Mouse (Mus musculus): ENCODE measurements at regions not wholly inside any gene's neighbourhood (a gene's known extent, or its start where the extent isn't known, plus 50 kb on each side); places are given as distances from the start of the nearest gene placed in this dataset.

DNA sequence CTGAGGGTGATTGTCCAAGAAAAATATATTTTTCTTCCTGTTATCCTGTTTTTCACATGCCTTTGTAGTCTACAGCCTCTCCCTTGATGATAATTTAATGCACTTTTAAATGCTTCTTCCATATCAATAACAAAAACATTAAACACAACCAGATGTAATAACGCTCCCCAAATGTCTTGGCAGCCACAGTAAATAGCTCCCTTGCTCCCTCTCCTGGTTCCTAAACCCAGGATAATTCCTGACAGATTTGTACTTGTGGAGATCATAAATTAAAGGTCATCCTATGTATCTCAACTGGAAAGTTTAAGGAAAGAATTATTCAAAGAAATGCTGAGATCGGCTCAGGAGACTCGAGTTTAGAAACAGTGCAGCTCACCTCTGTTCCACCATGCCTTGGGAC lies 306.6 kb downstream of the Arl4a start:
- DNase-seq (ENCODE audit: low read depth, low spot score): no peak

DNA sequence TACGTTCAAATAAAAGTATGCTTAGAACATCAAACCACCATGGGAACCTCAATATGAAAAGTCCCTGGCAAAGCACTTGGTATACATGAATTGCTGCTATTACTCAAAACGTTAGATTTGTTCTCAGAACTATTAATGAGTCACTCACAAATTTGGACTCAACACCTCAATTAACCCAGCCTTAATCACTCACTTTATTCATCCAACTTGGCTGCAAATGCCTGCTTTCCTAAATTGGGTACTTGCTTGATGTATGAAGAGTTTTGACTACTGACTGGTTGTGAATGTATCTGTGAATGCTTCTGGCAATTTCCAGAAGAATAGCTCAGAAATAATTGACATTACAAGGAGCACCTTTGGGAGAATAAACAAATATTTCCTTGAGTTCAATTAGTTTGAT lies 308.6 kb downstream of the Arl4a start:
- DNase-seq (ENCODE audit: low read depth, low spot score): no peak

DNA sequence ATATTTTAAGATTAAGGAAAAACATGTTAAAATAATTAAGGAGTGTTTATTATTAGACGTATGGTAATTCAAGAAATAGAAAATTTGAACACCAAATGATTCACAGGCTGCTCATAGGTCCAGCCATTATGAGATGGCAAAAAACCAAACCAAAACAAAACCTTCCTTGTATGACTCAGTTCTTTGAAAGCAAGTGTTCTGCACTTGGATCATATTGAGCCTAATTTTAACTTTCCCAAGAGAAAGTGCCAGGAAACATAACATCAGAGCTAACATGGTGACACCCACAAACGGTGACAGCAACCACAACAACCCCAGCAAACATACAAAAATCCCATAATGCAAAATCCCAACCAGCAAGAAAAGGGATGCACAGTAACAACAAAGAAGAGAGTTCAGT lies 313.7 kb downstream of the Arl4a start:
- DNase-seq (ENCODE audit: low read depth, low spot score): no peak

DNA sequence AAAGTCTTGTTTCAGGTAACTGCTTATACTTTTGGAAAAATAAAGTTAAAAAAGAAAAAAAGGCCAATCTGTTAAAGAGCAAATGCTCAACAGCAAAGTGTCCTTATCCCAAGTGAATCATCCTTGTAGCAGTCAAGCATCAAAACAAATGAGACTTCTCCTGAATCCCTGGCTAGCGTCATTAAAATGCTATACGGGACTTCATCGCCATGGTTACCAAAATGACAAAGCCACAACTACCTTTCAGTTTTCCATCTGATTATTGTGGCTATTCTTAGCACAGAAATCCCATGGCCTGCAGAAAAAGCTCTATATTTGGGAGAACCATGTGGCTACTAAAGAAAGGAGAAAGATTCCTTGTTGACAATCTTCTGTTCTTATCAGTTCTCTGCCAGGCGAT lies 322.7 kb downstream of the Arl4a start:
- DNase-seq (ENCODE audit: low read depth, low spot score): no peak

DNA sequence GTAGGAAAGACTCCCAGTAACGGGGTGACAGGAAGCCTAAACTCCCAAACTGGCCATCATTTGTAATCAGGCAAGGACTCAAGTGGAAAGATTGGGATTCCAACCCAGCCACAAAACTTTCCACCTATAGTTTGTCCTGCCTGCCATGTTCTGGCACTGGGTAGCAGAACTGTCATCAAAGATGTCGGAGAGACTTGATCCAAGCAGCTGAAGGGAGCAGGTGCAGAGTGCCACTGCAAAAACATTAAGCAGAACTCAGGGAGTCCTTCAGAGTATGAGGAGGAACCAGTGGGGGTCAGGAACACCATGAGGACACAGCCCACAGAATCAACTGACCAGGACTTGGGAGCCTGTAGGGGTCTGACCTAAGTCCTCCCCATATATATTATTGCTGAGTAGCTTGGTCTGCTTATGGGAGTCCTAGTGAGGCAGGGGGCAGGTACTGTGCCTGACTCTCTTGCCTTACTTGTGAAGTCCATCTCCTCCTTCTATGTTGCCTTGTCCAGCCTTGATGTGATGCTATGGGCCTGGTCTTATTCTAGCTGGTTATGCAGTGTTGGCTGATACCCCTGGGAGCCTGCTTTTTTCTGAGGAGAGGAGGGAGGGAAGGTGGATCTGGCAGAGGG lies 323.5 kb downstream of the Arl4a start:
- DNase-seq (ENCODE audit: low read depth, low spot score): no peak

DNA sequence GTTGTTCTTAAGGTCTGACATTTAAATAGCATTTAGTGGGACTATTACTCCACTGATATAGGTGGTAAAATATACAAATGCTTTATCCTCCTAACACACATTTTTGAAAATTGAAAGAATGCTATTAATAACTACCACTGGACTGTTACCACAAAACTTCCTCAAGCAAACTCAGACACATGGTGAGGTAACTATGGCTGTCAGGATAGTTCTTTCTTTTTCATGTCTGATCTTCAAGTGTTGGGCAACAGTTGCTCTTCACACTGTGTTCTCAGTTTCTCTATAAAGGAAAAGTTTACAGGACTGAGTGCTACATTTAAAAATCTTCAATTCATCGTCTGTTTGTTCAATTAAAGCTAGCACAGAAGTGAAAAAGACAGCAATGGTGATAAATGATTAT lies 326.0 kb downstream of the Arl4a start:
- no peak for DNase-seq (ENCODE audit: low read depth, low spot score)

DNA sequence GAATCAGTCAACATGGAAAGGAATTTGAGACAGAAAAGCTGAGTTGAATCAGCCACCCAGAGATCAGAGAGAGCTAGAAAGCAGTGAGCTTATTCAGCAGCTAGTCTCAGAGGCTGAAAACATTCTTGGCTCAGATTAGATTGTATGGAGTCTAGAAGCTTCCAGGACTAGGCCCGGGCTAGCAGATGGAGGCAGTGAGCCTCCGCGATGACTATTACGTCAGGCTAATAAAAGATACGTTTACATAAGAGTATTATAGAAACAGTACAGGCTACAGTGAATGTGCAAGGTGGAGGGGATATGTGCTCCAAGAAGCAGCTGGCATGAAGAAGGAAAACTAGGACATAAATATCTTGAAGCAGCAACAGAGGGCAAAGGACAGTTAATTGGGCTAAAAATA lies 328.0 kb downstream of the Arl4a start:
- DNase-seq (ENCODE audit: low read depth, low spot score): no peak

DNA sequence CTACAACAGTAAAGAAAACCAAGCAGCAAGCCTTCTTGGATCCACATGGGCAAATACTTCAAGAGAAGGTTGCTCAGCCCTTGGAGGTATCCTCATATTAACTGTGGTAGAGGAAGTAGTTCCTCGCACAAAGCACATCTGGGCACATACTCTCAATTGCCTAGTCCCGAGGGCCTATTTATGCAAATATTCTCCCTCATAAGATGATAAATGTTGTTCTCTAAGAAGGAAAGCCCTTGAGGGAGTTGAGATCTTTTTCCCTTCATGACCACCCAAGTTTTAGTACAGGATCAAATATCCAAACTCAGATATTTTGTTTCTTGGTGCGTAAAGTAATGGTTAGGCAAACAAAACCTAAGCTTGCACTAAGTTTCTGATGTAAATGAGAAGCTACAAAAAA lies 340.6 kb downstream of the Arl4a start:
- DNase-seq (ENCODE audit: low read depth, low spot score): peak; percentile 72

DNA sequence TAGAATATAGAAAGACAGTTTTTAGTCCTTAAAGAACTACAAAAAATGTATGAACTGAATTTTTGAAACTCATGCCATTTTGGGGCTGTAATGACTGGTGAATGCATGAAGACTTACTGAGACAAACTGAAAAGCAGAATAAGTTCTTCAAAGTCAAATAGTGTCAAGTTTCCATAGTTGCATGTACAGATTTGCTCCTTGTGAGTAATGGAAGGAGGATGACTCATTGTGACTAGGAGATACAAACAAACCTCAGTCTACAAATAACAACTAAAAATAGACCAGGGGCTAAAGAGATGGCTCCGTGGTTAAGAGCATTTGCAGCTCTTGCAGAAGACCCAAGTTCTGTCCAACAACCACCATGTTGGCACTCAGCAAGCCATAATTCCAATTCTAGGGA lies 342.5 kb downstream of the Arl4a start:
- DNase-seq (ENCODE audit: low read depth, low spot score): peak; percentile 8

DNA sequence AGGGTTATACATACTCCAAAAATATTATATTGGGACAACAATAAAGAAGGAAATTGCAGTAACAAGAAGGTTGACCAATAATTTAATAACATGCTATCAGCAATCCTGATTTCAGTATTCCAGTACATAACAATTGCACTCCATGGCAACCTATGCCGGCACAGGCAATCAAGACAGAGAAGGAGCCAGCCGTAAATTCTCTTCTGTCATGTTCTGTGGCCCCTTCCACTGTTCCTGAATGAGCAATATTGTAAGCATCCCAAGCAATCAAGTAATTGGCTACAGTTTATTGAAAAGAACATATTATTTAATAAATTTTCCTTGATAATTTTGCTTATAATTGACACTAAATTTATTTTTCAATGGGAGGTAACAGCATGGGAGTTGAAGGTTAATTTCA lies 345.8 kb downstream of the Arl4a start:
- no peak for DNase-seq (ENCODE audit: low read depth, low spot score)

DNA sequence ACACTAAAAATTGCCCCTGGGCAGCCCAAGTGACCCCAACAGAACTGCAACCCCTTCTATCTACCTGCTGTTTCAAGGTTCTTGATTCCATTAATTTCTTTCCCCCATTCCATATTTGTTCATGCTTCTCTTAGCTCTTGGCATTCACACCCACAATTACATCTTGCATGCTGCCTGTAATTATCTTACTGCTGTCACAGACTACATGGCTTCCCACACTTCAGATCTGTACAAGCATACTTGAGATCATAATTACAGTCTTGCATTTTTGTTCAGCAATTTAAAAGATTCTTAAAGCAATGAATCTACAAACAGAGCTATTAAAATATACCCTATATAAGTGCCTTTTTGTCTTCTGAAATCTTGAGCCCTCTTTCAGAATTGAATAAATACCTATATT lies 352.4 kb downstream of the Arl4a start:
- no peak for DNase-seq (ENCODE audit: low read depth, low spot score)

DNA sequence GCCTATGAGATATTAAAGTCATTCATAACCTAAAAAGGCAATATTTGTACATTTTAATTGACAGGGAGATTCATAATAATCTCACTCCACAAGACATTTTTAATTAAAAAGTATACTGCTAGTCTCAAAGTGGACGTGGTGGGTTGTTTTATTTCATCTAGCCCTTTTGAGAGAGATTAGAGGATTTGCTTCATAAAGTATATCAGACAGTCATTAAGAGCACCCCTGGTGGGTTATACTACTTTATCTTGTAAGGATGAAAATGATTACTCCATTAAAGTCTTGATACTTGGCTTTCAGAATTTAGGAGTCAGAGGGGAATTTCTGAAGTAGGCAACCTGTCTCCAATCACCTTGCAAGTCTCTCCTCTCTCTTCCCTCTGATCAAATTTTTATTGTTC lies 355.7 kb downstream of the Arl4a start:
- DNase-seq (ENCODE audit: low read depth, low spot score): no peak

DNA sequence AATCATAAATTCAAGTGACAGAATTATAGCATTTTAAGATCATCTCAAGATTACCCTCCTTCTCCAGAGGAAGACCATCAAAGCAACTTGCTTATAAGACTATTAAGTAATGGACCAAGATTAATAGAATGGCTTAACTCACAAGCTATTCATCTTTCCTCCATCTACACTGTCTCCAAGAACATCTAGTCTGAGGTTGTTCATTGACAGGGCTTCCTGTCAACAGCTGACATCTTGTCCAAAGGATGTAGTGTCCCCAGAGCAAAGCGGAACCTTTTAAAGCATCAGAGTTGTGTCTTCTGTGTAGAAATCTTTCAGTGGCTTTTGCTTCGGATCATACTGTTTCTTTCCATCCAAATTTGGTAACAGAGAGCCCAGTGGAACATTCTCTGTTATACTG lies 362.2 kb downstream of the Arl4a start:
- DNase-seq (ENCODE audit: low read depth, low spot score): no peak

DNA sequence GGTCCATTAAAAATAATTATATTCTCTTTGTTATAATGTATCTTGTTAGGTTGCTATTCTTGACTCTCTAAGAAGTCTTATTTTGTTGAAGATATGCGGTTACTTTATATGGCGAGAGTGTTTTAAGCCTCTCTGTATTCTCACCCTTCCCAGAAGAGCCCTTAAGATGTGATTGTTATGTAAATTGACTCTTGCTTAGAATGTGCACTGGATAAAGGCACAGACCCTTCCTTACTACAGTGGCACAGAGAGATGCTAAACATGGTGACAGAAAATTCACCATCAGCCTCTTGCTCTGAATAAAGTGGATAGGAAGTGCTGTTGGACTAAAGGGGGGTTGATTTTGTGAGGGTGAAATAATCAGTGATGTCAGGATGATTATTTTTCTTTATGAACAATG lies 370.1 kb downstream of the Arl4a start:
- DNase-seq (ENCODE audit: low read depth, low spot score): no peak

DNA sequence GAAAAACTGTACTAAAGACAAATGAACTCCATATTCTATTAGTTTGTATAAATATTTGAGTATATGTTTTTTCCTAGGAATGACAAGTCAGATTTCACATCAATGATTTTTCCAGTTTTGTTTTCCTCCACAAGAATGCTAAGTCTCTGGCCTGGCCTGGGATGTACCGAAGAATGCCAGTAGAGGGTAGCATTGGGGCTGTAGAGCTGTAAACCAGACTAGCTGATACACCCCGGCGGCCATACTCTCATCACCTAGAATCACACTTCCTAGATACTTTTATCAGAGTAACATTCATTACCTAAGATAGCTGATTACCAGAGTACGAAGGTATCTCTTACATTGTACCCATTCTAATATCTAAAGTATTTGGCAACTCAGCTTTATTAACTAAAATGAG lies 372.4 kb downstream of the Arl4a start:
- peak; percentile 76 for DNase-seq (ENCODE audit: low read depth, low spot score)

DNA sequence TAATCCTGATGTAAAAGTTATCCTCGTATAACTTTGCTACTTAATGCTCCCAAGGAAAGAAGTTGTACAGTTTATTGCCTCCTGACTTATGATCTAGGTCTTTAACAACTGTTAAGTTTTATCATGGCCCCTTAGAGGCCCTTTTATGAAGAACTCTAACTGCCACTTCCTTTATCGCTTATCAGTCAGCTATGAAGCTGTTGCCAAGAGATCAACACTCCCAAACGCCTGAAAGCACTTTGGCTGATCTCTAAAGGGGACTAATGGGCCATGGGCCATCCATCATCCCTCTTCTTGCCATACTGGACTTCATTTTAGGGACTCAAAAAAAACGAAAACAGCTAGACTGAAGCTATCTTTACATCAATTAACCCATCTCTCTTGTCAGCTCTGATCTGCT lies 377.4 kb downstream of the Arl4a start:
- DNase-seq (ENCODE audit: low read depth, low spot score): no peak

DNA sequence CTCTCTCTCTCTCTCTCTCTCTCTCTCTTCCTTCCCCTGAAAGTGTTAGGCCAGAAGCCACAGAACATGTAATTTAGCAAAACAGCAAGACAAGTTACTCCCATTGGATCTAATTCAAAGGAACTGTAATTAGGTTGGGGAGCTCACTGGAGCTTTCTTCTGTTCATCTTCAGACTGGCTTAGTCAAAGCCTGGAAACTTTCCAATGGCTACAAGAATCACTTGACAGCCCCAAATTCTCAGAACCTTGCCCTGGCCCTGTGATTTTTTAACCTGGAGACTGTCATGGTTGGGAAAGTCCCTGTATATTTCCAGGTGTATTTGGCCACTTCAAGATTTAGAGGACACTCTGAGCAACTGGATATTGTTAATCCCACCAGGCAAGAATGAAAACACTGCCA lies 381.2 kb downstream of the Arl4a start:
- DNase-seq (ENCODE audit: low read depth, low spot score): no peak

DNA sequence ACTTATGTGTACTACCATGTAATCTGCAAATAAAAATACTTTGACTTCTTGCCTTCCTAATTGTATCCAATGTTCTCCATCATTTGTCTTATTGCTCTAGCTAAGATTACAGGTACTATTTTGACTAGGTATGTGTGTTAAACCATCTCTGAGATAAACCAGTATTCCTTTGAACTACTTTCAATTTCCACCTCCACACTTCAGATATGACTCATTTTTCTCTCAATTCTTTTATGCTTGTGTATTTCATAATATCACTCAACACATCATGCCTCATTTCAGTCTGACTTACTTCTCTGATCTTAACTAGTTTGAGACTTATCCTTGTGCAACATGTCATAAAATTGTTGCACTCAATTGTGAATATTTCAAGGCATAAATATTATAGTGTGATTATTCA lies 388.9 kb downstream of the Arl4a start:
- no peak for DNase-seq (ENCODE audit: low read depth, low spot score)

DNA sequence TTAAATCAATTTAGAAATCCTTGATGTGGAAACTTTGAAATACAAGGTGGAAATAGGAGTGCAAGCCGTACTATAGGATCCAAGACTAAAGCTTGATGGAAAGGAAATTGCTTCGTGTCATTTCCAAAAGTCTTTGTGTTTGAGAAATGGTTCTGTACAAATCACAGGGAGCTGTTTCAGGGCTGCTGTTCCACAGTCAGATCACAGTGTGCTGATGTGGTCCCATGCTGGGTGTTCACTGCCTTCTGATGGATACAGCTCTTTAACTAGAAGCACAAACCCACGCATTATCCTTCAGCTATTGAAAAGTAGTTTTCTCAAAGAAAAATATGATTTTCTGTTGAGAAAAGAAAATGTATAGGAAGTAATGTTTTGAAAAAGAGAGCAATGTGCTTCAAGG lies 391.3 kb downstream of the Arl4a start:
- DNase-seq (ENCODE audit: low read depth, low spot score): no peak

DNA sequence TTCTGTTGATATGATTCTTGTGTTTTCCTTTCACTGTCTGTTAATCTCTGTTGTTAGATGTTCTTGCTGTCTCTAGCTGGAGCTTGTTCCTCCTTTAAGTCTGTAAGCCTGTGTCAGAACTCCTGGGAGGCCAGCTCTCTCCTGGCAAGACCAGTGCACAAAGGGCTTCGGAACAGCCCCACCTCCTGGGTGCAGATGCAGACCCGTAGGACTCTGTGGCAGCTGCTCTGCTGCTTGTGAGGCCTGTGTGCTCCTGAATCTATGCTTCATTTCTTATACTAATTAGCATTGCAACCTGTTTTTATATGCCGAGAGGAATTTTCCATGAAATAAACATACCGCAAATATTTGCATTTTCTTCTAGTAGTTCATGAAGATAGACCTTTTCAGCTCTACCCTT lies 392.2 kb downstream of the Arl4a start:
- no peak for DNase-seq (ENCODE audit: low read depth, low spot score)

DNA sequence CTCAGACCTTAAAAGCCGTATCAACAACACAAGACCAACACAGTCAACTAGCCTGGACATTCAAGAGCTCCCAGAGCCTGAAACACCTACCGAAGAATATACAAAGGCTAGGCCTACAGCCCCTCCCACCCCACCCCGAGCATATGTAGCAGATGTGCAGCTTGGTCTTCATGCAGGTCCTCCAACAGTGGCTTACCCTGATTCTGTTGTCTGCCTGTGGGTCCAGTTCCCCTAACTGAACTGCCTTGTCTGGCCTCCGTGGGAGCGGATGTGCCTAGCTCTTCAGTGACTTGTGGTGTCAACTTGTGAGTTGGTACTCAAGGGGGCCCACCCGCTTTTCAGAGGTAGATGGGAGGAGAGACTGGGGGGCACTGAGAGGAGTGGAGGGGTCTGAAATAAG lies 398.6 kb downstream of the Arl4a start:
- DNase-seq (ENCODE audit: low read depth, low spot score): no peak

DNA sequence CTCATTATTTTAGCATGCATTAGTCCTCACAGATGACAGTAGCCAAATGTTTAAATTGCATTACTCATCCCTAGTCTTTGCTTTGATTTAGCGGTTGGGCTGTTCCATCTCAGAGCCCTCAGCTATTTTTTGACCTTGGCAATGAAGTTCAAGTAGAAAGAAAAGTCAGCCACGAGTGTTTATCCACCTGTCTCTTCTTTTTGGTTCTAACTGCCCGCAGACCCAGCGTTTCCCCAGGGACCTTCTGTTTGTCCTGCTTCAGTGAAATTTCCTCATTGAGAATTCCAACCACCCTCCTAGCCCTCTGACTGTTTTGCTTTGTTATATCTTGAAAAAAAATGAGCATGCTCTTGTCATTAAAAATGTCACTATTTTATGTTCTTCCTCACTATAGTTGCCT lies 403.5 kb downstream of the Arl4a start:
- no peak for DNase-seq (ENCODE audit: low read depth, low spot score)

DNA sequence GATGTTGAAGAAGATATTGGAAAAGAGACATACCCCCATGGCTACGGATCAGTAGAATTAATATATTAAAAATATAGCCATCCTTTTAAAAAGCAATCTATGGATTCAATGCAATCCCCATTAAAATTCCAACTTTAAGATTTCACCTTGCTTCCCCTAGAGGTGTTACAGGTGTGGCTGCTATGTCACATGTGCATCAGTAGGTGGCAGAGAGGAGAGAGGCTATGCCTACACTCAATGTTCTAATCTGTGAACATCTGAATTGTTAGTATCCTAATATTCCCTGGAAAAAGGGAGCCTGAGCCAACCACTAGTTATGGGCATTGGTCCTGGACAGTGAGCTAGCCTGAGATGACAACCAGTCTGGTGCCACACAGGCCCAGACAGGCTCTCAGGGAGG lies 416.6 kb downstream of the Arl4a start:
- DNase-seq (ENCODE audit: low read depth, low spot score): peak; percentile 31

DNA sequence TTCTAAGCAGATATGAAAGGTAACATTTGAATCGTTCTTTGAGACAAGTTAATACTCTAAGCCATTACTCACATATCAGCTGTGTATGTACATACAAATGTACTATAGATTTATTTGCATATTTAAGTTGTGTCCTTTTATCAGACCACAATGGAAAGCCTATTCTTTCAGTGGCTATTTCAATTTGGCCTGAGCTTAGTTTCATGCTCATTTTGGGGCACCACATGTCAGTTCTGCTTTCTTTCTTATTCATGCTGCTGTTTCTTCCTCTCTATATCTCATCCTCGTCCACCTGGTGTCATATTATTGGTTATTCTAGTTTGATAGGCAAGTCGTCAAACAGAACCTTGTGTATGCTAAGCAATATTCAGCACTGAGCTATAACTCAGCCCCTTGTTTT lies 432.5 kb downstream of the Arl4a start:
- DNase-seq (ENCODE audit: low read depth, low spot score): peak; percentile 89

DNA sequence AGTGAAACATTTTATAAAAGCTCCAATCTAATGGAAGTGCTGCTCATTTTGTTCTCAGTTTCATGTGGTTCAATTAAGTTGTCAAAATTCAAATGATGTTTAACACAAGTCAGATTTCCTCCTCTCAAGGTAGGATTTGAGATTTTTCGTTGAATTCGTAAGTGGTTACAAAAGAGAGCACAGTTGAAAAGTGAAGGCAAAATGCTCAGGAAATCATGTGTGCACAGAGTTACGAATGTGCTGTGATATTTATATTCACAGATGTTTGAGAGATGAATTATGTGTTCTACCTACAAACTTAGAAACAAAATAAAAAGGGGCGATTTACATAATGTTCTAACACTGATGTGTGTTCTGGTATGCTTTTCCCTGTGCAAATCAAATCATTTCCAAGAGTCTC lies 433.1 kb downstream of the Arl4a start:
- DNase-seq (ENCODE audit: low read depth, low spot score): peak; percentile 82
